Mouse (Mus musculus): ENCODE data around the gene Lrif1. TPM values are rescaled to one million over a fixed set of nuclear protein-coding genes. Genes with fewer than 3 reads are reported as not detected.
"Not testable (repeated sequence)": the region's sequence is repeated elsewhere in the genome, so short reads cannot be mapped to it uniquely, and the experiment has no call there.

Lrif1 gene
- polyA plus RNA-seq (2012; rRNA removed), result 32.1 and 33.5 TPM in 2 replicates

GRCm38 (mm10) chr3:106684830-106685229, at the start of gene Lrif1:
Gene Lrif1, plus strand, starts transcription at chr3:106684987.
- TF ChIP-seq POLR2A (IDR thresholded peaks at IDR 0.05; ENCODE audit: control insufficient read depth, low read depth, low read length) (peak; percentile 50; the same call in 1 of the 2 replicates), CTCF (IDR thresholded peaks at IDR 0.05; ENCODE audit: control insufficient read depth, insufficient read depth, insufficient replicate concordance, low read depth, low read length) (no peak)
- Histone ChIP-seq H3K27me3 (ENCODE audit: control insufficient read depth, insufficient read depth, low read length) (no peaks in the 10 kb centered on the region), H3K36me3 (ENCODE audit: control insufficient read depth, insufficient read depth, low read length) (no peaks in the 10 kb centered on the region), H3K4me3 (ENCODE audit: control insufficient read depth, low read depth, low read length) (peak within 1 kb of the TSS; percentile 96), H3K4me1 (ENCODE audit: control insufficient read depth, insufficient read depth, low read length) (peaks cover 2% of the 10 kb centered on the region; the same call in 1 of the 2 replicates), H3K27ac (ENCODE audit: control insufficient read depth, insufficient read depth, low read depth, low read length) (peak within 1 kb of the TSS; percentile 67)

- not testable (repeated sequence) for H3K4me1 ChIP-seq (ENCODE audit: control insufficient read depth, insufficient read depth, low read length); H3K27ac ChIP-seq (ENCODE audit: control insufficient read depth, insufficient read depth, low read depth, low read length); H3K27me3 ChIP-seq (ENCODE audit: control insufficient read depth, insufficient read depth, low read length); H3K36me3 ChIP-seq (ENCODE audit: control insufficient read depth, insufficient read depth, low read length)
- H3K4me3 ChIP-seq (ENCODE audit: control insufficient read depth, low read depth, low read length), result peak overlapping the region; percentile 62
These were observed 12.0 kb upstream of the Lrif1 start for GRCm38 (mm10) chr3:106672811-106673210.

- Histone ChIP-seq H3K27me3 (ENCODE audit: control insufficient read depth, insufficient read depth, low read length) (no peaks in the 10 kb centered on the region), H3K36me3 (ENCODE audit: control insufficient read depth, insufficient read depth, low read length) (no peaks in the 10 kb centered on the region), H3K27ac (ENCODE audit: control insufficient read depth, insufficient read depth, low read depth, low read length) (no peak overlapping the region), H3K4me1 (ENCODE audit: control insufficient read depth, insufficient read depth, low read length) (peaks cover 2% of the 10 kb centered on the region; the same call in 1 of the 2 replicates), H3K4me3 (ENCODE audit: control insufficient read depth, low read depth, low read length) (no peak overlapping the region)
- TF ChIP-seq CTCF (IDR thresholded peaks at IDR 0.05; ENCODE audit: control insufficient read depth, insufficient read depth, insufficient replicate concordance, low read depth, low read length), result no peak
- TF ChIP-seq POLR2A (IDR thresholded peaks at IDR 0.05; ENCODE audit: control insufficient read depth, low read depth, low read length), result no peak
These were observed 594 bp downstream of the Lrif1 start for GRCm38 (mm10) chr3:106685381-106685780.

GRCm38 (mm10) chr3:106721397-106722027, 36.7 kb downstream of the Lrif1 start:
- peak overlapping the region; percentile 89 for H3K27ac ChIP-seq (ENCODE audit: control insufficient read depth, insufficient read depth, low read depth, low read length)
- no peaks in the 10 kb centered on the region for H3K36me3 ChIP-seq (ENCODE audit: control insufficient read depth, insufficient read depth, low read length)
- H3K4me1 ChIP-seq (ENCODE audit: control insufficient read depth, insufficient read depth, low read length), result no peaks in the 10 kb centered on the region
- TF ChIP-seq CTCF (IDR thresholded peaks at IDR 0.05; ENCODE audit: control insufficient read depth, insufficient read depth, insufficient replicate concordance, low read depth, low read length), result 0 out of 2 replicates have a peak, but pooled peaks have one; percentile 18
- TF ChIP-seq POLR2A (IDR thresholded peaks at IDR 0.05; ENCODE audit: control insufficient read depth, low read depth, low read length), result peak; percentile 82
- H3K27me3 ChIP-seq (ENCODE audit: control insufficient read depth, insufficient read depth, low read length), result no peaks in the 10 kb centered on the region
- H3K4me3 ChIP-seq (ENCODE audit: control insufficient read depth, low read depth, low read length), result peak overlapping the region; percentile 92

- H3K4me3 ChIP-seq (ENCODE audit: control insufficient read depth, low read depth, low read length), result peak overlapping the region; percentile 92
- H3K27ac ChIP-seq (ENCODE audit: control insufficient read depth, insufficient read depth, low read depth, low read length), result peak overlapping the region; percentile 89
- TF ChIP-seq CTCF (IDR thresholded peaks at IDR 0.05; ENCODE audit: control insufficient read depth, insufficient read depth, insufficient replicate concordance, low read depth, low read length) (no peak), POLR2A (IDR thresholded peaks at IDR 0.05; ENCODE audit: control insufficient read depth, low read depth, low read length) (no peak)
- no peaks in the 10 kb centered on the region for H3K36me3 ChIP-seq (ENCODE audit: control insufficient read depth, insufficient read depth, low read length)
- H3K27me3 ChIP-seq (ENCODE audit: control insufficient read depth, insufficient read depth, low read length), result no peaks in the 10 kb centered on the region
- H3K4me1 ChIP-seq (ENCODE audit: control insufficient read depth, insufficient read depth, low read length), result no peaks in the 10 kb centered on the region
These were observed 37.5 kb downstream of the Lrif1 start for GRCm38 (mm10) chr3:106722028-106722945.

GRCm38 (mm10) chr3:106755898-106756297, 71.1 kb downstream of the Lrif1 start:
- no peak overlapping the region for H3K27ac ChIP-seq (ENCODE audit: control insufficient read depth, insufficient read depth, low read depth, low read length)
- no peaks in the 10 kb centered on the region for H3K36me3 ChIP-seq (ENCODE audit: control insufficient read depth, insufficient read depth, low read length)
- H3K4me3 ChIP-seq (ENCODE audit: control insufficient read depth, low read depth, low read length), result no peak overlapping the region
- TF ChIP-seq CTCF (IDR thresholded peaks at IDR 0.05; ENCODE audit: control insufficient read depth, insufficient read depth, insufficient replicate concordance, low read depth, low read length), result no peak
- TF ChIP-seq POLR2A (IDR thresholded peaks at IDR 0.05; ENCODE audit: control insufficient read depth, low read depth, low read length), result no peak
- no peaks in the 10 kb centered on the region for H3K27me3 ChIP-seq (ENCODE audit: control insufficient read depth, insufficient read depth, low read length)
- H3K4me1 ChIP-seq (ENCODE audit: control insufficient read depth, insufficient read depth, low read length), result no peaks in the 10 kb centered on the region

GRCm38 (mm10) chr3:106771834-106772233, 87.0 kb downstream of the Lrif1 start:
- H3K4me3 ChIP-seq (ENCODE audit: control insufficient read depth, low read depth, low read length), result no peak overlapping the region
- no peaks in the 10 kb centered on the region for H3K27me3 ChIP-seq (ENCODE audit: control insufficient read depth, insufficient read depth, low read length)
- no peaks in the 10 kb centered on the region for H3K4me1 ChIP-seq (ENCODE audit: control insufficient read depth, insufficient read depth, low read length)
- no peaks in the 10 kb centered on the region for H3K36me3 ChIP-seq (ENCODE audit: control insufficient read depth, insufficient read depth, low read length)
- H3K27ac ChIP-seq (ENCODE audit: control insufficient read depth, insufficient read depth, low read depth, low read length), result no peak overlapping the region
- no peak for TF ChIP-seq CTCF (IDR thresholded peaks at IDR 0.05; ENCODE audit: control insufficient read depth, insufficient read depth, insufficient replicate concordance, low read depth, low read length)
- TF ChIP-seq POLR2A (IDR thresholded peaks at IDR 0.05; ENCODE audit: control insufficient read depth, low read depth, low read length), result no peak

Data from testis, adult 2 months (tissue).